Mouse (Mus musculus) midbrain, embryonic 14.5 days (tissue): ENCODE measurements around the gene Klk5. TPM values are rescaled to one million over a fixed set of nuclear protein-coding genes. Genes with fewer than 3 reads are reported as not detected.
A peak's percentile ranks its signal among the peaks of the same experiment; 100 is the strongest.

ENCODE experiments used
- ATAC-seq: fragments of 200-750 bp; cut with Nextera tagmentation; 2 replicates; pipeline ENCODE4 v1.8.0; 2017; ENCODE audit warnings: moderate number of reproducible peaks, moderate library complexity; ENCODE audit not compliant: low FRiP score, low TSS enrichment
- DNase-seq: peaks from one replicate; pipeline ENCODE4 v3.0.0-alpha.2; 2015
- H3K27ac ChIP-seq: fragments of 300-500 bp; sonication (generic); replicated peaks from 2 replicates; pipeline ENCODE4 v1.5.1; 2014; ENCODE audit warnings: mild to moderate bottlenecking, low read depth, low read length, moderate library complexity
- H3K27me3 ChIP-seq: fragments of 300-500 bp; sonication (generic); 2 replicates; pipeline ENCODE4 v1.6.1; 2014; ENCODE audit warnings: low read length, control low read depth, mixed read lengths; ENCODE audit not compliant: control insufficient read depth, insufficient read depth
- H3K36me3 ChIP-seq: fragments of 300-500 bp; sonication (generic); 2 replicates; pipeline ENCODE4 v1.6.1; 2014; ENCODE audit warnings: low read length, control low read depth; ENCODE audit not compliant: control insufficient read depth, insufficient read depth
- H3K4me1 ChIP-seq: fragments of 300-500 bp; sonication (generic); 2 replicates; pipeline ENCODE4 v1.6.1; 2014; ENCODE audit warnings: mild to moderate bottlenecking, antibody characterized with exemption, low read length, control low read depth; ENCODE audit not compliant: control insufficient read depth, insufficient read depth
- H3K4me2 ChIP-seq: fragments of 300-500 bp; sonication (generic); 2 replicates; pipeline ENCODE4 v1.6.1; 2014; ENCODE audit warnings: mild to moderate bottlenecking, low read length, moderate library complexity
- H3K4me3 ChIP-seq: fragments of 300-500 bp; sonication (generic); replicated peaks from 2 replicates; pipeline ENCODE4 v1.5.1; 2014; ENCODE audit warnings: low read depth, low read length
- H3K9ac ChIP-seq: fragments of 300-500 bp; sonication (generic); replicated peaks from 2 replicates; pipeline ENCODE4 v1.6.1; 2014; ENCODE audit warnings: mild to moderate bottlenecking, low read length, moderate library complexity
- H3K9me3 ChIP-seq: fragments of 300-500 bp; sonication (generic); 2 replicates; pipeline ENCODE4 v1.6.1; 2016; ENCODE audit warnings: low read length, control low read depth, mixed read lengths; ENCODE audit not compliant: control insufficient read depth
- WGBS: fragments of 180-500 bp; shearing (Covaris S2); extraction: QIAGEN DNeasy Blood & Tissue Kit; methylation state at CpG from one replicate; pipeline ENCODE4 v1.1.7; 2014; 5-methylcytosine and 5-hydroxymethylcytosine counted together
- polyA plus RNA-seq: library from polyadenylated mRNA; unstranded; fragments of >200 nt; fragmentation: Nextera tagmentation; extraction: Ambion mirVana; gene quantifications from 2 replicates; pipeline ENCODE4 v1.2.1, GENCODE M21; 2014

Gene Klk5
- polyA plus RNA-seq, 1 experiment from 2014 or later: not detected

DNA sequence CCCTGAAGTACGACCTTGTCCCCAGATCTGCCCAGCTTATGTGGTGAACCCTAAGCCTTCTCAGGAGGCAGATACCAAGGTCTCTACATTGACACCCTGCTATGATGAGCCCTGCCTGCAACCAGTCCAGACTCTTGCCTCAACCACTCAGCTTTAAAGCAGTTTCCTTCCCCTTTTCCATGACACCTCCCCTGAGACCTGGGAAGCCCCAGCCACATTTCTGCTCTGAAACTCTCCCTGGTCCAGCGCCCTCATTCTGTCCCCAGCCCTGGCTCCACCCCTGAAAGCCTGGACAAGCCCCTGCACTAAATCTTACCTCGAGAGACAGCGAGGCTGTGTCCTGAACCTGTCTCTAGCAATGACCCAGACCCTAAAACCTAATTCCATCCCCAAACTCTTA lies 41.0 kb downstream of the Klk5 start:
- Histone ChIP-seq H3K27me3 (no peaks in the 10 kb centered on the region), H3K36me3 (no peaks in the 10 kb centered on the region), H3K27ac (no peak overlapping the region), H3K4me1 (no peaks in the 10 kb centered on the region), H3K9me3 (no peaks in the 10 kb centered on the region), H3K9ac (no peak overlapping the region), H3K4me3 (no peak overlapping the region), H3K4me2 (no peak overlapping the region)
- DNase-seq (no peak), ATAC-seq (no peak)
- 17% methylated on average over 4 of the region's 4 CpGs for WGBS

DNA sequence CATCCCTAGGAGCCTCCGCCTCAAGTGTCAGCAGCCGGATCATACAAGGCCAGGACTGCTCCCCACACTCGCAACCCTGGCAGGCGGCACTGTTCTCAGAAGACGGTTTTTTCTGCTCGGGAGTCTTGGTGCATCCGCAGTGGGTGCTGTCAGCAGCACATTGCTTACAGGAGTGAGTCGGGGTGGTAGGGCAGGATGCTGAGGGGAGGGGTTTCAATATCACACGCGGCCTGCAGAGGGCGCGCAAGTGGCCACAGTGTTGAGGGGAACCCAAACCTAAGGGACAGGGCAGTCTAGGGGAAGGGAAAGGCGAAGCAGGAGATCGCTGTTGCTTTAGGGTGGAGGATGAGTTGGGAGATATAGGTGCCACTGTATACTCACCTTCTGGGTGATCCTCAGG lies 41.8 kb downstream of the Klk5 start:
- Histone ChIP-seq H3K36me3 (no peaks in the 10 kb centered on the region), H3K27ac (no peak overlapping the region), H3K4me2 (peak overlapping the region; percentile 42), H3K9me3 (no peaks in the 10 kb centered on the region), H3K4me1 (no peaks in the 10 kb centered on the region), H3K27me3 (no peaks in the 10 kb centered on the region), H3K4me3 (no peak overlapping the region), H3K9ac (no peak overlapping the region)
- WGBS: 8% methylated on average over 14 of the region's 14 CpGs
- ATAC-seq (no peak; the same call in 1 of the 2 replicates), DNase-seq (peak; percentile 57)

DNA sequence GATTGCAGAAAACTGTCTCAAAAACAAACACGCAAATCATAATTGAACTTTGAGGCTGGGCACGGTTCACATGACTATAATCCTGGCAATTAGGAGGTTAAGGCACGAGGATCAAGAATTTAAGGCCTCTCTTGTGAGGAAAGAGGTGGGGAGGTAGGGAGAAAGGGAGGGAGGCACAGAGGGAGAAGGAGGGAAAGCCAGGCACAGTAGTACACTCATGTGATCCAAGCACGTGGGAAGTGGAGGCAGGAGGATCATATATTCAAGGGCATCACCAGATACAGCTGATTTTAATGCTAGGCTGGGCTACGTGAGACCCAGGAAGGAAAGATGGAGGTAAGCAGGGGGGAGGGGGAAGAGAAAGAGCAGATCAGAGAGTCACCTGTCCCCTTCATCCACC lies 49.6 kb downstream of the Klk5 start:
- H3K9ac ChIP-seq: no peak overlapping the region
- ATAC-seq: no peak
- H3K27me3 ChIP-seq: no peaks in the 10 kb centered on the region
- WGBS: 68% methylated on average over 5 of the region's 5 CpGs
- H3K4me2 ChIP-seq: no peak overlapping the region
- no peaks in the 10 kb centered on the region for H3K9me3 ChIP-seq
- H3K4me3 ChIP-seq: no peak overlapping the region
- H3K27ac ChIP-seq: no peak overlapping the region
- no peaks in the 10 kb centered on the region for H3K4me1 ChIP-seq
- no peaks in the 10 kb centered on the region for H3K36me3 ChIP-seq
- no peak for DNase-seq

DNA sequence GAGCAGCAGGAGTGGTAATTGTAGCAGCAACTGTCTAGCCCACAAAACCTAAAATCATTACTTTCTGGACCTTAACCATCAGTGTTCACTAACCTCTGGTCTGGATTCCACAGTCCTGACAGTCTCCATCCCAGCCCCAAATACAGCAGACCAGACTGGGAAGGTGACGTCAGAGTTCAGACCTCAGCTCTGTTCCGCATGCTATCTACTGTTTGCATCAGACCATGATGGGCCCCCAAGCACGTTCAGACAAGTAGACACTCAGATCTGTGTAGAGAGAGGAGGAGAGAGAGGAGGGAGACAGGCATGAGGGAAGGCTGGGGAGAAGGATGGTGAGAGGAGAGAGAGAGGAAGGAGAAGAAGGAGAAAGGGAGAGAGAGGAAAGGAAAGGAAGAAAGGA lies 50.0 kb downstream of the Klk5 start:
- no peak for ATAC-seq
- Histone ChIP-seq H3K4me1 (no peaks in the 10 kb centered on the region), H3K4me2 (no peak overlapping the region), H3K9ac (no peak overlapping the region), H3K9me3 (no peaks in the 10 kb centered on the region), H3K27ac (no peak overlapping the region), H3K36me3 (no peaks in the 10 kb centered on the region), H3K4me3 (no peak overlapping the region), H3K27me3 (no peaks in the 10 kb centered on the region)
- WGBS: 69% methylated on average over 3 of the region's 3 CpGs
- DNase-seq: no peak

DNA sequence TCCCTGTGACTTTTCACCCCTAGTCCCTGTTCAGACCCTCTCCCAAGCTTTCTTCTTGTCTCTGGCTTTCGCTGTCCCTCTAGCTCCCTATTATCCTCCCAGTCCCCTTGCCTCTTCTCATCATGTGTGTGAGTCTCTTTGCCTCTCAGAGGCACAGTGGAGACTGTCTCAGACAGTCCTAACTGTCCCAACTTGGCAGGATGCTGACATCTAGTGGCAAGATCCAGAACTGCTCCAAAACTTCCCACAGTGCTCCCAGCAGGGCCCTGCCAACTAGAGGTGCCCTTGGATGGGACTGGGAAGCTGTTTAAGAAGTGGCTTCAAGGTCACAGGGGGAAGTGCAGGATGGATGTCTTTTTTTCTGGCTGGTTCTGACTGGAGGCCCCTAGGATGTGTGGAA lies 53.1 kb downstream of the Klk5 start:
- Histone ChIP-seq H3K4me2 (no peak overlapping the region), H3K27ac (no peak overlapping the region), H3K4me1 (no peaks in the 10 kb centered on the region), H3K4me3 (no peak overlapping the region), H3K9me3 (no peaks in the 10 kb centered on the region), H3K9ac (no peak overlapping the region), H3K36me3 (no peaks in the 10 kb centered on the region), H3K27me3 (no peaks in the 10 kb centered on the region)
- 8% methylated on average over 1 of the region's 1 CpGs for WGBS
- peak; percentile 89 for ATAC-seq
- DNase-seq: peak; percentile 95

Other genes with a start within 250 kb of the Klk5 start
- gene Zfp819, start 234.8 kb upstream of the Klk5 start, polyA plus RNA-seq: 0.27 and 0.54 TPM in 2 replicates
- 0.15 TPM in 1 of 2 replicates, not detected in the other for gene Ceacam18, start 207.3 kb upstream of the Klk5 start, polyA plus RNA-seq
- 0.21 TPM in 1 of 2 replicates, not detected in the other for gene Siglece, start 181.8 kb upstream of the Klk5 start, polyA plus RNA-seq
- 16.6 and 23.4 TPM in 2 replicates for gene Ctu1, start 170.0 kb upstream of the Klk5 start, polyA plus RNA-seq
- gene Klk14, start 151.6 kb upstream of the Klk5 start, polyA plus RNA-seq: not detected in 2 replicates
- not detected in 2 replicates for gene Klk13, start 129.4 kb upstream of the Klk5 start, polyA plus RNA-seq
- not detected in 2 replicates for gene Klk12, start 73.1 kb upstream of the Klk5 start, polyA plus RNA-seq
- not detected in 2 replicates for gene Klk11, start 67.4 kb upstream of the Klk5 start, polyA plus RNA-seq
- not detected in 2 replicates for gene Klk10, start 60.9 kb upstream of the Klk5 start, polyA plus RNA-seq
- not detected in 2 replicates for gene Klk9, start 50.1 kb upstream of the Klk5 start, polyA plus RNA-seq
- 6.2 and 6.7 TPM in 2 replicates for gene Klk8, start 44.4 kb upstream of the Klk5 start, polyA plus RNA-seq
- not detected in 2 replicates for gene Klk7, start 30.7 kb upstream of the Klk5 start, polyA plus RNA-seq
- gene Klk6, start 17.5 kb upstream of the Klk5 start, polyA plus RNA-seq: not detected in 2 replicates
- not detected in 2 replicates for gene Klk4, start 39.2 kb downstream of the Klk5 start, polyA plus RNA-seq
- gene Klk15, start 91.8 kb downstream of the Klk5 start, polyA plus RNA-seq: not detected in 2 replicates
- gene Klk1b8, start 108.7 kb downstream of the Klk5 start, polyA plus RNA-seq: not detected in 2 replicates
- gene Klk1b1, start 124.8 kb downstream of the Klk5 start, polyA plus RNA-seq: not detected in 2 replicates
- gene Klk1b9, start 134.1 kb downstream of the Klk5 start, polyA plus RNA-seq: not detected in 2 replicates
- not detected in 2 replicates for gene Klk1b11, start 153.9 kb downstream of the Klk5 start, polyA plus RNA-seq
- gene Klk1b26, start 170.2 kb downstream of the Klk5 start, polyA plus RNA-seq: not detected in 2 replicates
- gene Klk1b27, start 210.3 kb downstream of the Klk5 start, polyA plus RNA-seq: not detected in 2 replicates